15 mouse cellular contexts compared by ENCODE assay signal in the genomic region with DNA sequence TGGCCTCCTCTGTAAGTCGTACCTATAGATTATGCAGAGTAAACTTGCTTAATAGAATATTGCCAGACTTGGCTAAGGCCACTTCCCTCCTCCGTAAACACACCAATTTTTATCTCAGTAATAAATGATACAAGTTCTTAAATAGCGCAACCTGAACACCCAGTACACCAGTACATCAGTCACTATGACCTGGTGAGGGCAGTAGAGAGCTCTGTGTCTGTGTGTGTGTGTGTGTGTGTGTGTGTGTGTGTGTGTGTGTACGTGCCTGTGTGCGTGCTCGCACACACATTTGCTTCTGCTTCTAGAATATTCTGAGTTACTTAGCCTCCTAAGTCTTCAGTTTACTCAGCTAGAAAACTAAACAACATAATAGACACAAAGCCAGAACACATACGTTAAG. TPM values are rescaled to one million over a fixed set of nuclear protein-coding genes. Genes with fewer than 3 reads are reported as not detected.
DNase-seq lines count a peak whose midpoint lies in the region; ATAC-seq and TF ChIP-seq lines count a peak whose summit lies in the region.
"Had no signal": no experiment of that assay in that cellular context is flagged by ENCODE, and none has a peak within 500 bp of the region (broad histone marks: within the 10 kb centered on the region; RNA-seq: fewer than 3 reads in every experiment).

No protein-coding gene starts in this region.

- H3K27me3 ChIP-seq in cerebellum, adult 2 months (ENCODE audit: control insufficient read depth, insufficient read depth, low read length) = no peaks in the 10 kb centered on the region
- no peaks in the 10 kb centered on the region for H3K27me3 ChIP-seq in liver, postnatal 0 days (ENCODE audit: insufficient read depth, low read length)
- no peaks in the 10 kb centered on the region for H3K27me3 ChIP-seq in liver, embryonic 11.5 days (replicated peaks; ENCODE audit: control insufficient read depth, insufficient read depth, low read length)
- H3K27me3 ChIP-seq in E14TG2a.4 (ENCODE audit: insufficient read depth, low read length) = no peaks in the 10 kb centered on the region
- H3K27me3 ChIP-seq: liver, embryonic 15.5 days had no signal

- ATAC-seq in liver, postnatal 0 days = no peak
- no peak for ATAC-seq in liver, embryonic 11.5 days (replicated peaks; ENCODE audit: low FRiP score)
- ATAC-seq: midbrain, embryonic 16.5 days had no signal

- no peak overlapping the region for H3K9ac ChIP-seq in liver, postnatal 0 days (replicated peaks)
- H3K9ac ChIP-seq in liver, embryonic 11.5 days (ENCODE audit: low read depth, low read length) = no peak overlapping the region
- H3K9ac ChIP-seq: liver, embryonic 15.5 days had no signal

- no peak for TF ChIP-seq POLR2A in cerebellum, adult 2 months (IDR thresholded peaks at IDR 0.05; ENCODE audit: borderline replicate concordance, insufficient read depth, low read length)
- no peak for TF ChIP-seq POLR2A in embryonic fibroblast, embryonic 13.5 days (IDR thresholded peaks at IDR 0.05; ENCODE audit: low read depth, low read length)

- TF ChIP-seq CTCF in cerebellum, adult 2 months (IDR thresholded peaks at IDR 0.05; ENCODE audit: borderline replicate concordance, insufficient read depth, low read depth, low read length) = peak; percentile 21; the same call in 1 of the 2 replicates
- TF ChIP-seq CTCF in liver, postnatal 0 days (IDR thresholded peaks at IDR 0.05; ENCODE audit: low read depth) = peak; percentile 43
- TF ChIP-seq CTCF in E14TG2a.4 (conservative IDR thresholded peaks at IDR 0.05; ENCODE audit: low read length) = peak; percentile 30
- TF ChIP-seq CTCF in embryonic fibroblast, embryonic 13.5 days (IDR thresholded peaks at IDR 0.05; ENCODE audit: borderline replicate concordance, insufficient read depth, low read length) = peak; percentile 21; the same call in 1 of the 2 replicates

- H3K4me1 ChIP-seq in cerebellum, adult 2 months (ENCODE audit: control insufficient read depth, insufficient read depth, low read length) = no peaks in the 10 kb centered on the region
- no peaks in the 10 kb centered on the region for H3K4me1 ChIP-seq in liver, postnatal 0 days (ENCODE audit: insufficient read depth)
- no peaks in the 10 kb centered on the region for H3K4me1 ChIP-seq in liver, embryonic 11.5 days (replicated peaks; ENCODE audit: control insufficient read depth, insufficient read depth, low read length)
- peaks cover 45% of the 10 kb centered on the region for H3K4me1 ChIP-seq in E14TG2a.4 (replicated peaks; ENCODE audit: low read depth, low read length)
- H3K4me1 ChIP-seq in embryonic fibroblast, embryonic 13.5 days (ENCODE audit: control insufficient read depth, insufficient read depth, low read length) = no peaks in the 10 kb centered on the region
- H3K4me1 ChIP-seq: liver, embryonic 15.5 days had no signal

- peaks cover 9% of the 10 kb centered on the region; the same call in 1 of the 2 replicates for H3K36me3 ChIP-seq in liver, postnatal 0 days (replicated peaks; ENCODE audit: insufficient read depth, low read length)
- H3K36me3 ChIP-seq in liver, embryonic 11.5 days (ENCODE audit: control insufficient read depth, insufficient read depth, low read length) = no peaks in the 10 kb centered on the region; the same call in 1 of the 2 replicates
- H3K36me3 ChIP-seq in E14TG2a.4 (ENCODE audit: insufficient read depth, low read length) = peaks cover 65% of the 10 kb centered on the region
- H3K36me3 ChIP-seq: liver, embryonic 15.5 days had no signal

- H3K4me2 ChIP-seq in liver, postnatal 0 days (ENCODE audit: low read depth, low read length) = no peak overlapping the region
- no peak overlapping the region for H3K4me2 ChIP-seq in liver, embryonic 11.5 days
- H3K4me2 ChIP-seq: liver, embryonic 15.5 days had no signal

- no peak overlapping the region for H3K27ac ChIP-seq in cerebellum, adult 2 months (ENCODE audit: insufficient read depth, low read length)
- no peak overlapping the region for H3K27ac ChIP-seq in liver, postnatal 0 days (ENCODE audit: low read depth)
- H3K27ac ChIP-seq in liver, embryonic 11.5 days (ENCODE audit: low read depth, low read length) = no peak overlapping the region
- H3K27ac ChIP-seq in embryonic fibroblast, embryonic 13.5 days (ENCODE audit: insufficient read depth, low read length) = no peak overlapping the region
- H3K27ac ChIP-seq: liver, embryonic 15.5 days had no signal

- no peaks in the 10 kb centered on the region for H3K9me3 ChIP-seq in liver, postnatal 0 days (ENCODE audit: low read length)
- no peaks in the 10 kb centered on the region for H3K9me3 ChIP-seq in liver, embryonic 11.5 days (ENCODE audit: control insufficient read depth, low read length)
- H3K9me3 ChIP-seq in E14TG2a.4 (ENCODE audit: low read length) = peaks cover 6% of the 10 kb centered on the region; the same call in 1 of the 2 replicates
- H3K9me3 ChIP-seq: liver, embryonic 15.5 days had no signal

- 91% methylated on average over 7 of the region's 7 CpGs for WGBS in cerebellum, adult 2 months
- WGBS in liver, postnatal 0 days (ENCODE audit: insufficient replicate concordance) = 88% methylated on average over 7 of the region's 7 CpGs
- WGBS in liver, embryonic 11.5 days = 90% methylated on average over 7 of the region's 7 CpGs

- DNase-seq in cerebellum, adult 2 months = no peak
- no peak for DNase-seq in cerebellum, adult 9-10 months
- no peak for DNase-seq in liver, postnatal 0 days
- no peak for DNase-seq in liver, embryonic 11.5 days (ENCODE audit: low spot score)
- DNase-seq in adrenal gland, adult 18-20 months (ENCODE audit: low spot score in 2 of 2) = no peak
- no peak for DNase-seq in heart, adult 18-20 months
- DNase-seq: cerebellum, adult 11 months; gastrocnemius, postnatal 36 days; heart, postnatal 36 days; kidney, adult 8-10 months; spleen, adult 18-20 months had no signal

- TF ChIP-seq EP300 in liver, postnatal 0 days (IDR thresholded peaks at IDR 0.05; ENCODE audit: low read depth) = no peak

- no peak overlapping the region for H3K4me3 ChIP-seq in cerebellum, adult 2 months (replicated peaks; ENCODE audit: insufficient read depth, low read depth, low read length)
- no peak overlapping the region for H3K4me3 ChIP-seq in liver, postnatal 0 days (ENCODE audit: low read depth, low read length)
- H3K4me3 ChIP-seq in liver, embryonic 11.5 days (ENCODE audit: low read depth, low read length) = no peak overlapping the region
- no peak overlapping the region for H3K4me3 ChIP-seq in E14TG2a.4 (replicated peaks; ENCODE audit: low read length)
- no peak overlapping the region for H3K4me3 ChIP-seq in embryonic fibroblast, embryonic 13.5 days (ENCODE audit: insufficient read depth, low read length)
- H3K4me3 ChIP-seq: liver, embryonic 15.5 days had no signal

RNA-seq across cellular contexts. Expression of a gene that starts 28.4 kb away (rescaled TPM):
- 34.8 and 40.9 TPM in 2 replicates for polyA plus RNA-seq in cerebellum, adult 2 months (2012; rRNA removed)
- polyA plus RNA-seq in liver, postnatal 0 days (2015; fragmentation: Nextera tagmentation; extraction: Ambion mirVana) = 8.1 and 9.6 TPM in 2 replicates
- 35.8 and 40.1 TPM in 2 replicates for polyA plus RNA-seq in liver, embryonic 11.5 days (2014; fragmentation: Nextera tagmentation; extraction: Ambion mirVana)
- polyA plus RNA-seq in embryonic fibroblast, embryonic 13.5 days (2011; ENCODE audit: insufficient read length, low read depth, missing spikeins) = 18.3 and 21.3 TPM in 2 replicates
- 10 to 100 TPM; 20.3 to 30.5 TPM for total RNA-seq in adrenal gland, adult 18-20 months (2021)
- 10 to 100 TPM; 17.2 to 18.7 TPM for total RNA-seq in heart, adult 18-20 months (2021)
